9 mouse cellular contexts compared by ENCODE assay signal in genomic region chr6:102903960-102904359, GRCm38 (mm10).
"Had no signal": no experiment of that assay in that cellular context is flagged by ENCODE, and none has a peak within 500 bp of the region (broad histone marks: within the 10 kb centered on the region; RNA-seq: fewer than 3 reads in every experiment).

No protein-coding gene starts in this region.

- H3K4me3 ChIP-seq: limb, embryonic 15.5 days; liver, embryonic 12.5 days; neural tube, embryonic 13.5 days had no signal

- H3K36me3 ChIP-seq: limb, embryonic 15.5 days; liver, embryonic 12.5 days; neural tube, embryonic 13.5 days had no signal

- H3K9ac ChIP-seq: limb, embryonic 15.5 days; liver, embryonic 12.5 days; neural tube, embryonic 13.5 days had no signal

- H3K9me3 ChIP-seq: limb, embryonic 15.5 days; liver, embryonic 12.5 days; neural tube, embryonic 13.5 days had no signal

- DNase-seq: kidney, adult 2 months; kidney, postnatal 36 days; layer of hippocampus, adult 9-11 months; layer of hippocampus, postnatal 36 days; thymus, postnatal 4 days had no signal

- H3K4me2 ChIP-seq: limb, embryonic 15.5 days; liver, embryonic 12.5 days; neural tube, embryonic 13.5 days had no signal

- H3K27ac ChIP-seq: limb, embryonic 15.5 days; liver, embryonic 12.5 days; neural tube, embryonic 13.5 days; stomach, postnatal 0 days had no signal

- H3K4me1 ChIP-seq: limb, embryonic 15.5 days; liver, embryonic 12.5 days; neural tube, embryonic 13.5 days had no signal

- H3K27me3 ChIP-seq: limb, embryonic 15.5 days; liver, embryonic 12.5 days; neural tube, embryonic 13.5 days had no signal

- ATAC-seq: liver, embryonic 12.5 days had no signal
